Mouse (Mus musculus): Measurements from ENCODE around the gene Scaper.

The Scaper gene

GRCm38 (mm10) chr9:55608701-55609531, 329.0 kb downstream of the Scaper start:
- in situ Hi-C loops (cut with MboI, MseI): no loop called here

GRCm38 (mm10) chr9:55598594-55598993, 339.3 kb downstream of the Scaper start:
- in situ Hi-C loops (cut with MboI, MseI): no loop called here

- in situ Hi-C loops (cut with MboI, MseI): no loop called here
Observed at GRCm38 (mm10) chr9:55586141-55586540, 351.8 kb downstream of the Scaper start.

GRCm38 (mm10) chr9:55581414-55581813, 356.5 kb downstream of the Scaper start:
- in situ Hi-C loops (cut with MboI, MseI): no loop called here

GRCm38 (mm10) chr9:55576571-55576970, 361.3 kb downstream of the Scaper start:
- in situ Hi-C loops (cut with MboI, MseI): no loop called here

- in situ Hi-C loops (cut with MboI, MseI): no loop called here
Observed at GRCm38 (mm10) chr9:55571071-55571470, 366.8 kb downstream of the Scaper start.

GRCm38 (mm10) chr9:55568466-55569159, 369.3 kb downstream of the Scaper start:
- in situ Hi-C loops (cut with MboI, MseI): no loop called here

- in situ Hi-C loops (cut with MboI, MseI): loop anchor here in 1 of 2 experiments (5.0 kb wide), 1 partner anchor 1261 kb away; no protein-coding TSS in a partner anchor
Observed at GRCm38 (mm10) chr9:55560960-55561359, 377.0 kb downstream of the Scaper start.

GRCm38 (mm10) chr9:55554986-55555385, 382.9 kb downstream of the Scaper start:
- in situ Hi-C loops (cut with MboI, MseI): no loop called here

GRCm38 (mm10) chr9:55549302-55549890, 388.5 kb downstream of the Scaper start:
- in situ Hi-C loops (cut with MboI, MseI): loop anchor here (10.0 to 25.0 kb wide), 3 partner anchors 835 to 1762 kb away; partner anchors contain the start of gene Snupn (in 1 of the 2)

GRCm38 (mm10) chr9:55548871-55549270, 389.0 kb downstream of the Scaper start:
- in situ Hi-C loops (cut with MboI, MseI): loop anchor here (10.0 to 25.0 kb wide), 3 partner anchors 836 to 1762 kb away; partner anchors contain the start of gene Snupn (in 1 of the 2)

GRCm38 (mm10) chr9:55546176-55547010, 391.5 kb downstream of the Scaper start:
- in situ Hi-C loops (cut with MboI, MseI): loop anchor here (10.0 to 25.0 kb wide), 3 partner anchors 838 to 1759 kb away; partner anchors contain the start of gene Snupn (in 1 of the 2)

GRCm38 (mm10) chr9:55545556-55546175, 392.3 kb downstream of the Scaper start:
- in situ Hi-C loops (cut with MboI, MseI): loop anchor here (10.0 to 25.0 kb wide), 3 partner anchors 839 to 1758 kb away; partner anchors contain the start of gene Snupn (in 1 of the 2)

GRCm38 (mm10) chr9:55544861-55545555, 392.9 kb downstream of the Scaper start:
- in situ Hi-C loops (cut with MboI, MseI): loop anchor here (10.0 to 25.0 kb wide), 3 partner anchors 840 to 1758 kb away; partner anchors contain the start of gene Snupn (in 1 of the 2)

- in situ Hi-C loops (cut with MboI, MseI): loop anchor here (10.0 to 25.0 kb wide), 3 partner anchors 841 to 1757 kb away; partner anchors contain the start of gene Snupn (in 1 of the 2)
Observed at GRCm38 (mm10) chr9:55543703-55544401, 394.1 kb downstream of the Scaper start.

GRCm38 (mm10) chr9:55543336-55543702, 394.6 kb downstream of the Scaper start:
- in situ Hi-C loops (cut with MboI, MseI): loop anchor here (10.0 to 25.0 kb wide), 3 partner anchors 841 to 1756 kb away; partner anchors contain the start of gene Snupn (in 1 of the 2)

GRCm38 (mm10) chr9:55542366-55543325, 395.3 kb downstream of the Scaper start:
- in situ Hi-C loops (cut with MboI, MseI): loop anchor here (10.0 to 25.0 kb wide), 3 partner anchors 842 to 1755 kb away; partner anchors contain the start of gene Snupn (in 1 of the 2)
